Mouse (Mus musculus) left cerebral cortex, postnatal 36 days (tissue): ENCODE measurements around the gene Ooep. TPM values are rescaled to one million over a fixed set of nuclear protein-coding genes. Genes with fewer than 3 reads are reported as not detected.

Experiments used
- DNase-seq, 2 experiments: peaks; one replicate each; pipeline ENCODE4 v3.0.0; 2021 to 2022; ENCODE audit warnings: low spot score in 2 of 2, mixed read lengths in 1 of 2
- intact Hi-C: fragments of 180-260 bp; cut with DNase I; formaldehyde crosslinking; loops from one replicate; pipeline ENCODE4 v1.15.1; 2025
- total RNA-seq, 2 experiments: library from RNA; stranded (reverse); gene quantifications; 2 replicates each; pipeline ENCODE4 v1.2.3; 2021

Ooep gene
- not detected for total RNA-seq

GRCm38 (mm10) chr9:78378113-78378785, at the start of gene Ooep:
Ooep (minus strand) TSS chr9:78378725.
- intact Hi-C loops: no loop called here
- no peak for DNase-seq

DNA sequence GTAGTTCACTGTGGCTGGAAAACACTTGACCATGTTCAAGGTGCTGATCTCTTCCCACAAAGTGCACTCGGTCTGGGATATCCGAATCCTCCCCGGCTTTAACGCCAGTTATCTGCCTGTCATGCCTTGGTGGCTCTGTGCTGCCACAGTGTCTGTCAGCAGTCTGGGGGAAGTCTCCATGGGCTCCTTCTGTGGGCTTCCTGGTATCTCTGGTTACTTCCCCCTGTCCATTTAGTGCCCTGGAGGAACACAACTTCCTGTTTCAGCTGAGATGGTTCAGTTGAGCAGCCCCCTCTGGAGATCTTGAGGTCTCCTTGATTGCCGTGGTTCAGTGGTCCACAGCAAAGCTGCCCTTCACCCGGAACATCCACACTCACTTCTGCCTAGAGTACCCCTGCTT, 49.7 kb upstream of the Ooep start:
- no peak for DNase-seq
- intact Hi-C loops: no loop called here

- no peak for DNase-seq
- intact Hi-C loops: no loop called here
Measured at GRCm38 (mm10) chr9:78427362-78427781, 48.8 kb upstream of the Ooep start.

- intact Hi-C loops: no loop called here
- DNase-seq: no peak
Measured at GRCm38 (mm10) chr9:78401596-78401995, 23.1 kb upstream of the Ooep start.

- no peak for DNase-seq
- intact Hi-C loops: no loop called here
Measured at GRCm38 (mm10) chr9:78400570-78400969, 22.0 kb upstream of the Ooep start.

- no peak for DNase-seq
- intact Hi-C loops: no loop called here
Measured at GRCm38 (mm10) chr9:78396517-78396916, 18.0 kb upstream of the Ooep start.

- intact Hi-C loops: no loop called here
- DNase-seq: peak in 1 of 2 experiments; percentile 31
Measured at GRCm38 (mm10) chr9:78395630-78396351, 17.3 kb upstream of the Ooep start, which contains the start of gene Ddx43. Ddx43 (plus strand) TSS chr9:78395777.

- intact Hi-C loops: no loop called here
- DNase-seq: no peak
Measured at GRCm38 (mm10) chr9:78395244-78395629, 16.7 kb upstream of the Ooep start.

DNA sequence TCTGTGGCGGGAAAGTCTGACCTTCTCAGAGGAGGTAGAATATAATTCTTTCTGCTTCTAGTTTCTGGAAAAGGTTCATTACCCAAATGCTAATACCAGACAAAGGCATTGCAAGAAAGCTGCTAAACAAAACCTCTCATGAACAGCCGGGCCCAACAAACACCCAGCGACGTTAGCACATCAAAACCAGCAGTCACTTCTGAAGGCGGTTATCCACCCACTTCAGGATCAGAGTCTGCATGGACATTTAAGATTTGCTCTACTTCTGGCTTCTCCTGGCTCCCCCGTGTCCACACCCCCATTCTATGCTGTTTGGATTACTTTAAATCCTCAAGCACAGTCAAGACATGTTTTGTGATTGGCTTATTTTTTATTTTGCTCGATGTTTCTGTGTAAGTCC, 16.1 kb upstream of the Ooep start:
- DNase-seq: no peak
- intact Hi-C loops: no loop called here

DNA sequence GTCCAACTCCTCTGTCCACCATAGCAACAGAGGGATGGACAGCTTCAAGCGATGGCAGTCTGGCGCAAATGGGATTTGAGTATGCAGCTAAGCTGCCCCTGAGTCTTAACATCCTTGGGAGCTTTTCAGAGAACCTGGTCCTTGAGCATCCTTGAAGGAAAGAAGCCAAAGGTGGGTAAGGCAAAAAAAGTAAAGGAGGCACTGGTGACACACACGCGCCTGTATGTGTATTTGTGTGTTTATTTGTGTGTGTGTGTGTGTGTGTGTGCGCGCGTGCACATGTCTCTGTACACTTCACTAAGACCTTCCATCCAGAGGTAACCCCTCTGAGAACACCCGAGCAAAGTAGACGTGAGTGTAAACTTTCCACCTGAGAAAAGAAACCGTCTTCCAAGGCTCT, 15.2 kb upstream of the Ooep start:
- DNase-seq: no peak
- intact Hi-C loops: no loop called here

DNA sequence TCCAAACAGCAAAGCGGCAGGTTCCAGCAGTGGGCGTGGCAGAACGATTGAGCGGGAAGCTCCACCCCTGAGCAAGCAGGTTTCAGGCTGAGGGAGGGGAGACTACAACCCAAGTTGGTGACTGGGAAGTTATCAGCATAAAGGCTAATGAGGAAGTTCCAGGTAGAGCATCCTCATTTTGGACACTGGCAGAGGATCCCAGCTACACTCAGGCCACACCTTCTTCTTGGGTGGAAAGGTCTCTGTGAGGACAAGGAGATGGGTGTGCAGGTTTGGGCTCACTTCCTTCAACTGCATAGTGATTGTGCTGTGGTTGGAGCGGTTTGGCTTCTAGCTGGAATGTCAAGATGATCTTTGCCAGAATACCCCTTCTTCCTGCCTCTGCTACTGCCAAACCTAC, 11.5 kb upstream of the Ooep start:
- intact Hi-C loops: no loop called here

DNA sequence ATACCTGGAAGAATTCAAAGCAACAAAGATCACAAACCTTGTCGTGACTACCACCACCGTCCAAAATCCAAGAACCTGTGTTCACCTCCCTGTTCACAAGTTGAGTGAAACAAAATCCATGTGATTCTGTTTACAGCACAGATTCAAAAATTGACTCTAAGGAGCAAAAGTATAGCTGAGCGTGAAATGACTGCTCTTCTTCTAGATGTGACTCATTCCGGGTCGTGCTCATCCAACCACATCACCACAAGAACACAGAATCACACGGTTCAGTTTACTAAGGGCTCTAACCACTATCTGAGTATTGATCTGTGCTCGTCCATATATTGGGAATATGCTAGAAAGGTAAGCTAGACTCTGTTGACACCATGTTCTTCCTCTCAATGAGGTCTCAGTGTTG, 8.4 kb upstream of the Ooep start:
- intact Hi-C loops: no loop called here
- DNase-seq: no peak

More for the DNA sequence above, 11.5 kb upstream of the Ooep start:
- no peak for DNase-seq

DNA sequence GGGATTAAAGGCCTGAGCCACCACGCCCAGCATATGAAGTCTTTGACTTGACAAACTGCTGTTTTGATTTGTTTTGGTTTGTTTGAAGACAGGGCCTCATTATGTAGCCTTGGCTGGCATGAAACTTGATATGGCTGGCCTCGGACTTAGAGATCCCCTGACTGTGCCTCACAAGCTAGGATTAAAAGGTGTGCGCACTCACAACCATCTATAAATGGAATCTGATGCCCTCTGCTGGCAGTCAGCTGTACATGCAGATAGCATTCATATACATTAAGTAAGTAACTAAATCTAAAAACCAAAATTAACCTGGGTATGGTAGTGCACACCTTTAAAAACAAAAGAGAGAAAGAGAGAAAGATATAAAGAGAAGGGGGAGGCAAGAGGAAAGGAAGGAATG, 7.4 kb upstream of the Ooep start:
- intact Hi-C loops: no loop called here

DNA sequence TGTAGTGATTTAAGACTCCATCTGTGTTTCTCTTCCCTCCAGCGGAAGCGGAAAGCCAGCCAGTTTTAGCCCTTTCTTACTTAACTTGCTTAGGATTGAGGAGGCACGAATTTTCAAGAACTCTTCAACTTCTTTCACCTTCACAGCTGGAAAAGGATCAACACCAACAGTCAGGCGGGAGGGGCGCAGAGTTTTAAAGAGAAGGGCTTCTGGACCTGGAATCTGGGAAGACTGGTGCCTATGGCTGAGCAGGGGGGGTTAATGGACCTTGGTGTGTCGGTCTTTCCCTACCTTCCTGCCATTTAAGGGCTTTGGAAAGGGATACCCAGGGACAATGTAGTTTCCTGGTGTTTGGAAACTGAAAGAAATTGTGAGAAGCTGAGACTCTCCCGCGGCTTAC, 979 bp downstream of the Ooep start:
- intact Hi-C loops: no loop called here
- no peak for DNase-seq

More for the DNA sequence above, 7.4 kb upstream of the Ooep start:
- DNase-seq: no peak

DNA sequence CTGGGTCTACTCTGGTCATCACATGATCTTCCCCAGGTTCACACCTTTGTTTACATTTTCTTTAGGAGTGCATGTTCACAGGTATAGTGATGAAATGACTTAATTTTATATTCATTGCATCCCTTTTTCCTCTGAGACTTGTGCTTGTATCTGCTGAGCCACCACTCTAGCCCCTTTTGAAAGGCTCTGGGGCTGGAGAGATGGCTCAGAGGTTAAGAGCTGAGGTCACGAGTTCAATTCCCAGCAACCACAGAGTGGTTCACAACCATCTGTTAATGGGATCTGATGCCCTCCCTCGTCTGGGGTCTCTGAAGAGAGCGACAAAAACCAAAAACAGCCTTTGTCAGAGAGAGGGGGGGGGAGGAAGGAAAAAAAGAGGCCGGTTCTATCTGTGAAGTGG, 3.0 kb downstream of the Ooep start:
- no peak for DNase-seq

DNA sequence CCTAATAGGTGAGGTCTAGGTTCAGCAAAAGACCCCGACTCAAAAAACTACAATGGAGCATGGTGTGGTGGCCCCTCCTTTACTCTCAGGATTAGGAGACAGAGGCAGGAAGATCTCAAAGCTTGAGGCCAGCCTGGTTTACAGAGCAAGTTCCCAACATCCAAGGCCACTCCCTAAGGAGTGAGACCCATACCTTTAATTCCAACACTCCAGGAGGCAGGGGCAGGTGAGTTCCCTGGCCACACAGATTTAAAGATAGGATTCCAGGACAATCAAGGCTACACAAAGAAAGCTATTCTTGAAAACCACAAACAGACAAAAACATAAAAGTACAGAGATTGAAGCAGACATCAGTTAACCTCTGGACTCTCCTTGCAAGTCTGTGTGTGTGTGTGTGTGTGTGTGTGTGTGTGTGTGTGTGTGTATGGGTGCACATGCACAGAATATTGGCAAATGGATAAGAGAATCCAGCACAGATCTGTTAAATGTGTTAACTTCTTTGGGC, 3.6 kb downstream of the Ooep start:
- no peak for DNase-seq
- intact Hi-C loops: no loop called here

More for the DNA sequence above, 3.0 kb downstream of the Ooep start:
- intact Hi-C loops: no loop called here

DNA sequence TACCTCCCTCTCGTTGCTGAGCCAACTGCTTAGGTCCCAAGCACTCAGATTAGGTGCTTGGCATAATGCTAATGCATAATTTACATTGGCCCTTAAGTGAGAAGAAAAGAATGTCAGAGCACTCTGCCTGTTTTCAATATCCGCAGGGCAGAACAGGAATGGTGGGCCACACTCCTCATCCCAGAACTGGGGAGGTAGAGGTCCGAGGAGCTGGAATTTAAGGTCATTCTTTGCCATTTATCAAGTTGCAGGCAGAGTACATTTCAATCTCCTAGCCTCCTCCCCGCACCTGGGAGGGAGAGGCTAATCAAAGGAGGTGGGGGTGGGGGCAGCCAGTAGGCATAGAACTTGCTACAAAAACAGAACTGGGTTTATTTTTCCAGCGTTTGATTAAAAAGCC, 4.1 kb downstream of the Ooep start:
- intact Hi-C loops: no loop called here
- no peak for DNase-seq

DNA sequence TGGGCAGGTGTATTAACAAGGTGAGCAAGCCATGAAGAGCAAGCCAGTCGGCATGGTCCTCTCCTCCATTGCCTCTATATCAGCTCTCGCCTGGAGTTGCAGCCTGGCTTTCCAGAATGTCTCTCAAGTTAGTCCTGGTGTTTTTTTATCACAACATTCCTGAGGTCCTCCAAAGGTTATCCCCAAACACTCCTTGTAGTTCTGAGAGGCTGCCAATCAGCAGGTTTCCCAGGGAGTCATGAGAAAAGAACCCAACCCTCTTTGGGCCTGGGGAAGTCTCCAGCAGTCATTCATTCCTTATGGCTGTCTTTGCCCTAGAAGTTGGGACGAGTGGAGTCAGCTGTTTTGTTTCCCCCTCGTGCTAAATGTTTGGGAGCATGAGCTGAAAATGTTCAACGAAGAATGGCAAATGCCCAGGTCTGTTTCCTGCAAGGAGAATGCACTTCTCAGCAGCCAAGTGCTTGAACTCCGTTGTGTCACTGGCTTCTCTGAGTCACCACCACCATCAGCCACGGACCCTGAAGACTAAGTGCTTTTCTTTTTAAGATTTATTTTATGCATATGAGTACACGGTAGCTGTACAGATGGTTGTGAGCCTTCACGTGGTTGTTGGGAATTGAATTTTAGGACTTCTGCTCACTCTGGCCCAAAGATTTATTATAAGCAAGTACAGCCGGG, 5.6 kb downstream of the Ooep start:
- intact Hi-C loops: no loop called here
- DNase-seq: no peak

- intact Hi-C loops: no loop called here
- DNase-seq: no peak
Measured at GRCm38 (mm10) chr9:78371441-78371840, 7.1 kb downstream of the Ooep start.

DNA sequence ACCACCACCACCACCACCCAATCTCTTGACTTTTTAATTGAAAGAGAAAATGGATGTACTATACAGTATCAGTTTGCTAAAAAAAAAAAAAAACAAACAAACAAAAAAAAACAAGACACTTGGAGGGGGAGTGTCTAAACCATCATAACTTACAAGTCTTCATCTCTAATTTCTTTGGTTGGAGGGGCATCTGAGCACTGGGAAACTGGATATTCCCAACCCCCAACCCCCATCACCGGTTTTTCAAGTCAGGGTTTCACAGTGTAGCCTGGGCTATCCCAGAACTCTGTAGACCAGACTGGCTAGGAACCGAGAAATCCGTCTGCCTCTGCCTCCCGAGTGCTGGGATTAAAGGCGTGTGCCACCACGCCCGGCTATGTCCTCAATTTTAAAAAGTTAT, 8.7 kb downstream of the Ooep start:
- intact Hi-C loops: no loop called here
- DNase-seq: no peak

- no peak for DNase-seq
- intact Hi-C loops: no loop called here
Measured at GRCm38 (mm10) chr9:78369349-78369748, 9.2 kb downstream of the Ooep start.
